Mouse (Mus musculus) right cerebral cortex, postnatal 10 days (tissue): ENCODE results near the gene Nemp1.
A peak's percentile ranks its signal among the peaks of the same experiment; 100 is the strongest.

Source experiments
- DNase-seq, 2 experiments: peaks; one replicate each; pipeline ENCODE4 v3.0.0; 2021; ENCODE audit warnings: low spot score in 2 of 2

Gene Nemp1

DNA sequence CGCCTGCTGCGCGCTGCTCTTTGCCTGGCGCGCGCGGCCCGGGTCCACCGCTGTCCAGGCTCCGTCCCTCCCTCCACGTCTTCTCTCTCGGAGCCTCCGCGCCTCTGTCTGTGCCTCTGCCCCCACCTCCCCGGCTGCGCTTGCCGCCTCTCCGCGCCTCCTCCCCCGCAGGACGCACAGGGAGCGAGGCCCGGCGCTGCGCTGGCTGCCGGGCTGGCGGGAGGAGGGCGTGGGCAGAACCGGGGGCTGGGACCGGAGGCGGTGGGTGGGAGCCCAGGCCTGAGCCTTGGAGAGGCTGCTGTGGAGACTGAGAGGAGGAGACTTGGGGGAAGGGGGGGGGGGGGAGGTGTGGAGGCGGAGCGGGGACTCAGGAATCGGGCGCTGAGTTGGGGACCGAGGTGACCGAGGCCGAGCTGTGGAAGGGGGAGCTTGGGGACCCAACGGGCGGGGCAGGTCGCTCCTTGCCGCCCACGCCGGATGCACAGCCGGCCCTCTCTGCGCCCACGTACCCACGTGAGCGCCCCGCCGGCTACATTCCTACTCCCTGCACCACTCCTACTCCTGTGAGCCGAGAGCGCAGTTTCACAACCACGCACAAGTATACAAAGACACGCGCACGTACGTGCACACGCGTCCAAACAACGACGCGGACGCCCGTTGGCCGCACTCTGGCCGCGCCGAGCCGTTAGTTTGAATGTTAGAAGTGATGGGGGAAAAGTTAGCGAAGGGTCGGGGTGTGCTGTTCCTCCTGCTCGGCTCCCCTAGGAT, at the start of gene Nemp1:
TSS of gene Nemp1 (plus strand) at position 401 of the 768 bp plus-strand sequence.
- DNase-seq: peak; percentile 82 to 90

DNA sequence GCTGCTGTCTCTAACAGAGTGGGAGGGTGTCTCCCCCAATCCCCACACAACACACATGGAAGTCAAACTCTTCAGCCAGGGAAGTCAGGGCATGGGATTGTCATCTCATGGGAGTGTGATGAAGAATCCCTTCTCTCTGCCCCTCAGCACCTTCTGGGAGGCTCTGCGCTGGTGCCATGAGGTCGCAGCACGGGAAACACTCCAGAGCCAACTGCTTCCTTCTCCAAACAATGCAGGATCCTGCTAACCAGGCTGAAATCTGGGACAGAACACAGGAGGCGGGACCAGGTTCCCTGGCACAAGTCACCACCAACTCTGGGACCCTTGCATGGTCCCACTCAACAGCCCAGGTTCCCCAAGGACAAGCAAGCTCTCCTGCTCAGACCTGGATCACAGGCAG, 49.4 kb upstream of the Nemp1 start:
- DNase-seq: no peak

DNA sequence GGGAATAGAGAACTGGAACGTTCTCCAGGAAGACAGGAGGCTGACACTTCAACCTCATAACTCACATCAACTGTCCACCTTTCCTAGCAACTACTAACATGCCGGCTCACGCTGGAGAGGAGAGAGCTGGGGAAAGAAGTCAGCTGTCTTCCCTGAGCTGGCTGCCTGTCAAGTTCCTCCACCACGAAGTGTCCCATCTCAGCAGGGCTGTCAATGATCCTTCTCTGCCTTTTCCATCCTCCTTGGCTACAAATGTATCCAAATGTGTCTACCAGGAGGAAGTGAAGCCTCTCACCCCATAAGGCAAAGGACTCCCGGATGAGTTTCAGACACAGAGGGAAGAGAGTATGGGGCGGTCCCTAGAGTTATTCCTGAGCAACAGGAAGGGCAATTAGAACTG, 48.5 kb upstream of the Nemp1 start:
- DNase-seq: peak in 1 of 2 experiments; percentile 55

DNA sequence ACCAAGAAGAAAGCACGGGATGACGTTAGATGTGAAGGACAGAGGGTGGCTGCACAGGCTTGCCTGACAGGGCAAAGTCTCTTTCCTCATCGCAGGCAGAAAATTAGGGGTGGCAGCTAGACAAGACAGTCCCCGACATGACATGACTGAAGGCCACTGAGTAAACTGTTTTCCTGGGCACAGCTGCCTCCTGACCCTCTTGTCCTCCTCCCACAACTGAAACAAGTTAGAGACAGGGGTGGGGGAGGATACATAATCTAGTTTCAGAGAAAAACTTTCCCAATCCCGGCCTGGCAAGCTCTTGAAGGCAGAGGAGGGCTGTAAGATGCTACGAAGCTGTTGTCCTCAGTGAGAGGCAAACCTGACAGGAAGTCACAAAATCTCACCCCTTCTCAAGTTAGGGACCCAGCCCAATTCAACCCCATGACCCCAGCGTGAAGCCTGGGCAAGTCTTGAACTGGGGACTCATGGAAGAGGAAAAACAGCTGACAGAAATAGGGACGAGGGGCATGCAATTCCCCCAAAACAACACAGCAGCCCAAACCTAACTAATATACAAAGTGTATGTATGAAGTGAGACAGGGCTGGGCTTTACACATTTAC, 47.5 kb upstream of the Nemp1 start:
- no peak for DNase-seq

DNA sequence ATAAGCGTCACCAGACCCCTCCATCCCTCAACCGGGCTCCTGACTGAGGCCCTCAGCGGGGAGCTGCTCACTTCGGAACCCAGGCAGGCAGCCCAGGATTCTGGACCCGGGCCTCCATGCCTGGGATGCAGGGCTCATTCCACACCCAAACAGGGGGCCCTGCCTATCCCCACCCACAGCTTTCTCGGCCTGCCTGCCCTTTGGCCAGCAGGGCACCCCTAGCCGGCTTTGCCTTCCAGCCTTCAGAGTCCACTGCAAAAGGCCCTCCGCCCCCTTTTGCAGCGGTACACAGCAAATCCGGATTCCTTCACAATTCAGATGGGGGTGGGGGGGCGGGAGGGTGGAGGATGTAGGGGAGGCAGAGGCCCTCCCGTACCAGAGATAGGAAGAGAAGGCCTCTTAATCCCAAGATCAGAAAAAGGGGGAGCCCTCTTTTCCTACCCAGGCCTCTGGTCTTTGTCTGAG, 46.7 kb upstream of the Nemp1 start:
- peak in 1 of 2 experiments; percentile 64 for DNase-seq

DNA sequence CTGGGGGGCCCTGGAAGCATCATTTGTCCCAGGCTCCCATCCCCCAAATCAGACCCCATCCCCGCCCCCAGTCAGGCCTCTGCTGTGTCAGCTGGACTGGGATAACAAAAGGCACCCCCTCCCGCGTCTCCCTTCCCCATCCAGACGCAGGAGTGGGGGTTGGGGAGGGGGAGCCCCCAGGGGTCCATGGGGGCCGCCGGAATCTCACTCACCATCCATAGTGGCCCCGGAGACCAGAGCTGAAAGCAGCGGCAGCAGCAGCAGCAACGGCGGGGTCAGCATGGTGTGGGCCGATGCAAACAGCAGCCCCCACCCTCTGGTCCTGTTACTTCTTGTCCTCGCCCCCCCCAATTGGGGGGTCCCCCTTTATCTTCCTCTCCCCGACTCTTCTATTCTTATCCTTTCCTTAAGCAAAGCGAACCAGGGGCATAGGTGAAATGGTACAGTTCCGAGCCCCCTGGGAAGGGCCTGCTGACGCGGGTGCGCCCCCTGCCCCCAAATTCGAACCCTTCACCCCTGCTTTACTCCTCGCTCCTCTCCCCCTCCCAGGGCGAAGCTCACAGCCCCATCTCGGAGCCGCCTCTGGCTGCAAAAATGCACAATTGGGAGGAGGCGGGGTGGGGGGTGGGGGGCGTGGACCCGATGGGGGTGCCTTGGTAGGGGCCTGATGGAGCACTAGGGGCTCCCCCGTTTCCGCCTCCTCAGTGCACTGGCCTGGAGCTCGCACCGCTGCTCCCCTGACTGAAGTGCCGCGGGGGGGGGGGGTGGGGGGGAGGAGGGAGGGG, 46.1 kb upstream of the Nemp1 start, which contains the start of gene Lrp1:
TSS of gene Lrp1 (minus strand) at position 743 of the 785 bp plus-strand sequence.
- DNase-seq: peak in 1 of 2 experiments; percentile 73

GRCm38 (mm10) chr10:127621191-127622056, 45.3 kb upstream of the Nemp1 start:
- peak; percentile 93 to 96 for DNase-seq

GRCm38 (mm10) chr10:127622057-127622392, 44.7 kb upstream of the Nemp1 start:
- DNase-seq: peak in 1 of 2 experiments; percentile 70

DNA sequence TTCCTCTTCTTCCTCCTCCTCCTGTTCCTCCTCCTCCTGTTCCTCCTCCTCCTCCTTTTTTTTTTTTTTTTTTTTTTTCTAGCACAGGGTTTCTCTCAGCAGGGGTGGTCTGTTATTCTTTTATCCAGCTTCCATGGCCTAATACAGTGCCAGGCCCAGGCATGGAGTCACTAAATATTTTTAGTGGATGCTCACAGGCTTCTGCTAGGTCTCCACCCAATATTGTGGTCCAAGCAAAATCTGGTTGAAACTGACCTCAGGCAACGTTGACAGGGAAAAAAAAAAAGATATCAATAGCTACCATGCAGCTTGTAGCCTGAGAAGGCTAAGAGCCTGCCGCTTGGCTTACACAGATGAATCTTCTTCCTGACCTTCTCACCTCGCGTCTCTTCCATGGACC, 44.0 kb upstream of the Nemp1 start:
- no peak for DNase-seq

- DNase-seq: no peak
These were observed 43.1 kb upstream of the Nemp1 start for GRCm38 (mm10) chr10:127623439-127624216.

DNA sequence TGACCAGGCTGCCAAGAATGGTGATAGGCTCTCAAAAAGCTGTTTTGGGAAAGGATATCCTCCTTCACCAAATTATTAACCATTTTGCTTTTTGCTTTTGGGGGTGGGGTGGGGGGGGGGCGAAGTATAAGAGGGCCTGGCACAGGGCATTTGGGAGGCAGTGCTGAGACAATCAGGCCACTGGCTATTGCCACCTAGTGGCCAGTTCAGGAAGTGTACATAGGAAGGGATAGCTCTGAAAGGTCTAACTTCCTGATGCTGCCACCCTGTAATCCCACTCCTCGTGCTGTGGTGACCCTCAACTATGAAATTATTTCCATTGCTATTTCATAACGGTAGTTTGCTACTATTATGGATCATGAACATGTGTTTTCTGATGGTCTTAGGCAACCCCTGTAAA, 40.3 kb upstream of the Nemp1 start:
- DNase-seq: no peak

GRCm38 (mm10) chr10:127631261-127632214, 35.2 kb upstream of the Nemp1 start:
- DNase-seq: no peak

DNA sequence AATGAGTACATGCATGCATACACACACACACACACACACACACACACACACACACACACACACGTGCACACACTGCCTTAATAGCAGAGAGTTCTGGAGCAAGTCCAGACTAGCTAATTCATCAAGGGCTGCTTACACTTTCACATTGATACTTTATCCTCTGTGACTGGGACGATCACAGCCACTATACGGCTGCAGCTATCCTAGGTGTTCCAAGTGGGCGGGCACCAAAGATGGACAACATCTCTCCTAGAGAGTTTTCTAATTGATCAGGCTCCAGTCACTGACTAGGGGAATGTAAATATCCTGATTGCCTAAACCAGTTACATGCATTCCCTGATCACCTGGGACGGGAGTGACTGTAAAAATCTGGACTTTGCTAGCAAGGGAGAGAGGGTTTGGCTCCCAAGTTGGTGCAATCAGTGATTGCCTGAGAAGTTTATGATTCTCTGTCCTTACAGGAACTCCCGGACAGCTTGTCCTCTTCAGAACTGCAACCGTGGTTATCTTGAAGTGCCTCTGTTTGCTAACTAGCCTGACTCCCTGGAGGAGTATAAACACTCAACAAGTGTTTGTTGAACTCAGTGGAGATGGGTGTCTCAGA, 33.9 kb upstream of the Nemp1 start:
- no peak for DNase-seq

GRCm38 (mm10) chr10:127640421-127640820, 26.3 kb upstream of the Nemp1 start:
- no peak for DNase-seq

DNA sequence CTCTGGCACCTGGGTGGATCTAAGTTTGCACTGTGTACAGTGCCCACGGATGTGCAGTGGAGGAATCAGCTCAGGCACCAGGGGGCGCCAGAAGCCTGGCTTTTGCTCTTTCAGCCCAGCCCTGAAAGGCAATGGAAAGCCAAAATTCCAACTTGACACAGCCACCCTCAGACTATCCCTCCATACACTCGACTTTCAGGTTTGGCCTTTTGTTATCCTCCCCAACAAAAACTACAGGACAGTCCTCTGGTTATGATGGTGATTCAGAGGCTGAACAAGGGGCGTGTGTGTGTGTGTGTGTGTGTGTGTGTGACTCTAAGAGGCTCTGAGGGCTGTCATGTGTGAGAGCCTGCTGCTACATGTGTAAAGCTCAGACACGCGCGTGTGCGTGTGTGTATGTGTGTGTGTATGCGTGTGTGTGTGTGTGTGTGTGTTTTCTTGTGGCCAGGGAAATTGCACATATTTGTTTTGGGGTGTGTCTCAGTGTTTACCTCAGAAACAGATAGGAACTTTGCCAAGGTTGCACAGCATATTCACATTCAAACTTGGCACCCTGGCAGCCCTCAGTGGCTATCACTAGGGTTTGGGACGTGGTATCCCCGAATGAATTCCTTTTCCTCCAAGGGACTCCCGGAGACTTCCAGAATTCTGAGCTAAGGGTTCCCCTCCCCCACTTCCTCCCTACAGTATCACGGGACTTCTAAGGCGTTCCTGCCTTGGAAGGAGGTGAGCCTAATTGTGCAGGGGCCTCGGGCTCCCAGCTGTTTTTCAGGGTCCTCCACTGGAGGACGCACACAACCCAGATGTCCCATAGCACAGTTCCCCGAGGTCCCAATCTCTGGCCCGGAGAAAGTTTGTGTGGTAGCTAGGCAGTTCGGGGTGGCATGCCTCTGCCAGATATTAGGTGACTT, 24.6 kb upstream of the Nemp1 start:
- peak; percentile 82 to 89 for DNase-seq

DNA sequence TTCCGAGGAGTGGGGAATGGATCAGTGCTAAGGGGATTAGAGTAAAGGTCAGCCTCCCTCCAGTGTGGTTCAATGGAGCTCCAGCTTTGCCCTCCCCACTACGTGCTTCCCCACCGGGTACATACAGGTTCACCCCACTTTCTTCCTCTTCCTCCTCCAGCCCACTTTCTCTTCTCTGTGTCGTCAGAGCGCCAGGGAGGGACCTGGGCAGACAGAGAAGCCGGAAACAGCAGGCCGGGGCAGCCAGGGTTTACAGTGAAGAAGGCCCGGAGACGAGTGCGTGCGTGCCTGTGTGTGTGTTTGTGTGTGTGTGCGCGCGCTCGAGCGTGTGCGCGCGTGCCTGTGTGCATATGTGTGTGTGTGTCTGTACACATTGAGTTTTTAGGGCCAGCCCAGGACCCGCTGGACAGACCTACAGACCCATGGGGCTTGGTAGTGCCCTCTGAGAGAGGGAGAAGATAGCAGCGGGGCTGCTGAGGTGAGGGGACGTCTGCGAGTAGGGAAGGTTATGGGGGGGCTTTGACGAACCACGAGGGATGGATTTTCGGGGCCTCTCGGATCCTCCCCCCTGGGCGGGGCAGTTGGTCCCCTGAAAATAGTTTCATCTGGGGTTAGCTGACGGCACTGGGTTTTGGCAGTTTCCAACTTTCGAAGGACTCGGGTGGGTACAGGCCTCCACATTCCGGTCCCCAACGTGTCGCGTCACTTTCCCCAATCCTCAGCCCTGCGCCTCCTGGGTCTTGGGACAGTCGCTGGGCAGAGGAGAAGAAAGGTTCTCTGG, 23.7 kb upstream of the Nemp1 start, which contains the start of gene Stat6:
TSS of gene Stat6 (plus strand) at position 215 of the 781 bp plus-strand sequence.
- DNase-seq: peak; percentile 62 to 66
